Mouse (Mus musculus) hindbrain, embryonic 10.5 days (tissue): ENCODE results near the gene Parp3. TPM values are rescaled to one million over a fixed set of nuclear protein-coding genes. Genes with fewer than 3 reads are reported as not detected.

Source experiments
- DNase-seq: peaks from one replicate; pipeline ENCODE4 v3.0.0-alpha.2; 2017; ENCODE audit warnings: low spot score
- H3K27ac ChIP-seq: fragments of 300-500 bp; sonication (generic); 2 replicates; pipeline ENCODE4 v1.5.1; 2016; ENCODE audit warnings: mild to moderate bottlenecking, moderate library complexity
- H3K27me3 ChIP-seq: fragments of 300-500 bp; sonication (generic); 2 replicates; pipeline ENCODE4 v1.6.1; 2016; ENCODE audit warnings: mild to moderate bottlenecking; ENCODE audit not compliant: poor library complexity, insufficient read depth, severe bottlenecking
- H3K36me3 ChIP-seq: fragments of 300-500 bp; sonication (generic); 2 replicates; pipeline ENCODE4 v1.6.1; 2016; ENCODE audit warnings: mild to moderate bottlenecking, moderate library complexity
- H3K4me1 ChIP-seq: fragments of 300-500 bp; sonication (generic); replicated peaks from 2 replicates; pipeline ENCODE4 v1.6.1; 2016; ENCODE audit warnings: mild to moderate bottlenecking
- H3K4me3 ChIP-seq: fragments of 300-500 bp; sonication (generic); 2 replicates; pipeline ENCODE4 v1.5.1; 2016; ENCODE audit warnings: mild to moderate bottlenecking, moderate library complexity
- H3K9me3 ChIP-seq: fragments of 300-500 bp; sonication (generic); 2 replicates; pipeline ENCODE4 v1.6.1; 2016; ENCODE audit warnings: mild to moderate bottlenecking, moderate library complexity
- WGBS: fragments of 180-500 bp; shearing (Covaris S2); methylation state at CpG from one replicate; pipeline ENCODE4 v1.1.7; 2016; 5-methylcytosine and 5-hydroxymethylcytosine counted together
- polyA plus RNA-seq: library from polyadenylated mRNA; unstranded; fragments of >200 nt; fragmentation: Nextera tagmentation; extraction: Ambion mirVana; gene quantifications from 2 replicates; pipeline ENCODE4 v1.2.1, GENCODE M21; 2016

Gene Parp3
- polyA plus RNA-seq, 1 experiment from 2014 or later: 1.8 TPM

DNA sequence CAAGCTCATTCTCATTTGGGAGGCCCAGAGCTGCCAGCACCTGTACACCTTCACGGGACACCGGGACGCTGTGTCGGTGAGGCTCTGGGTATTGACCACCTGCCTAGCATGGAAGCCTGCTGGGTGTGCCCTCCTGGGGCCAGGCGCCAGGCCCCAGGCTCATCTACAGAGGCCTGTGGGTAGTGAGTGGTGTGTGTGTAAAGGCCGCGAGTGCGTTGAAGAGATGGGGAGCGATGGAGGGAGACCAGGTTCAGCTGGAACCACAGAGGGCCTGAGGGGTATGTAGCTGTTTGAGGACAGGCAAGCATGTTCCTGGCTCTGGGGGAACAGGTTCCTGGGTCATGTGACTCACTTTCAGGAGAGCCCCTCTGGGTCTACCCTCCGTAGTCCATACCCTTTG lies 6.4 kb upstream of the Parp3 start:
- WGBS: 95% methylated on average over 10 of the region's 10 CpGs

DNA sequence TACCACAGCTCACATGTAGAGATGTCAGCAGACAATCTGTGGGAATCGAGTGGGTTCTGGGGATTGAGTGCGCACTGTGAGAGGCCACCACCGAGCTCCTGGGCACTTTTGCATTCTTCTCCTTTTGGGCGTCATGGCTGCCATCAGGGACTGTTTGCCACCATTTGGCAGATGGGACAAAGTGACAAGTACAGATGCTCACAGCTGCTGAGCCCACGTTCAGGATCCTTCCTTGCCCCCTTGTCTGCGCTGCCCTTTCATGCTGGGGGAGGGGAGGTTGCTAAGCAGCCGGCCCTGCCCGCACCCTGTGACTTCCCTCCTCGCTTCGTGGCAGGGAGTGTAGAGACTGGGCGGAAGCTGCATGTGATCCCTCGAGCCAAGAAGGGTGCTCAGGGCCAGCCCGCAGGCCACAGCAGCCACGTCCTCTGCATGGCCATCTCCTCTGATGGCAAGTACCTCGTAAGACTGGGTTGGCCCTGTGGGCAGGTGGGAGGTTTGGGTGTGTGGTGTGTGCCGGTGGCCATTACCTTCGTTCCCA lies 5.9 kb upstream of the Parp3 start:
- H3K4me3 ChIP-seq: no peak overlapping the region
- peaks cover 73% of the 10 kb centered on the region for H3K36me3 ChIP-seq
- no peak for DNase-seq
- 89% methylated on average over 17 of the region's 17 CpGs for WGBS
- H3K4me1 ChIP-seq: peaks cover 16% of the 10 kb centered on the region
- H3K27me3 ChIP-seq: no peaks in the 10 kb centered on the region
- H3K9me3 ChIP-seq: no peaks in the 10 kb centered on the region
- no peak overlapping the region for H3K27ac ChIP-seq

More for the DNA sequence above, 6.4 kb upstream of the Parp3 start:
- no peaks in the 10 kb centered on the region for H3K9me3 ChIP-seq
- peaks cover 73% of the 10 kb centered on the region for H3K36me3 ChIP-seq
- no peak for DNase-seq
- peaks cover 11% of the 10 kb centered on the region for H3K4me1 ChIP-seq
- no peak overlapping the region for H3K27ac ChIP-seq
- no peak overlapping the region for H3K4me3 ChIP-seq
- H3K27me3 ChIP-seq: no peaks in the 10 kb centered on the region

DNA sequence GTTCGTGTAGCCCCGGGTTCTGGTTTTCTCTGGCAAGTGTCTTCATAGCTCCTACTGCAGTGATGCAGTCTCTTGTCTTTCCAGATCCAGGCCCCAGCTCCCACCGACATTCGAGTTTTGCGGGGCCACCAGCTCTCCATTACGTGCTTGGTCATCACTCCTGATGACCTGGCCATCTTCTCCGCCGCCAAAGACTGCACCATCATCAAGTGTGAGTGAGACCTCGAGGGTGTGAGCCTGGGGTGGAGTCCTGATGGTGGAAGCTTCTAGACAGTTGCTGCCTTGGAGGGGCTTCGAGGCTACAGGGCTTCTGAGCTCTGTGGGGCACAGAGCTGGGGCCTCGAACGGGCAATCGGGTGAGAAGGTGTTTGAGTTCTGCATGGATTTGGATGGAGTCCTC lies 4.9 kb upstream of the Parp3 start:
- peaks cover 73% of the 10 kb centered on the region for H3K36me3 ChIP-seq

DNA sequence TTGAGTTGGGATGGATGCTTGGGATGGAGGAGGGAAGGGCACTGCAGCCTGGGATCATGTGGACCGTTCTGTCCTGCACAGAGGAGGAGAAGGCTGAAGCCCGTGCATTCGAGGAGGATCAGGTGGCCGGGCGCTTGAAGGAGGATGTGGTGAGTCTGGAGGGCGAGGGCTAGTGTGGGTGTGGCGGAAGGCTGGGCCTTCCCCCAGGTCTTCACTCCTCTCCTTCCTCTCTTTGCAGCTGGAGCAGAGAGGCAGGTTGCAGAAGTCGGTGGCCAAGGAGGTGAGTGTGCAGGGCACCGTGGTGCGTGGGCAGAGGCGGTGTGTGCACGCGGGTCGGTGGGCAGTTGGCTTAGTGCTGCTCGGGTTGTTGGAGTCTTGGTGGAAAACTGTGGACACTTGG lies 4.3 kb upstream of the Parp3 start:
- H3K9me3 ChIP-seq: no peaks in the 10 kb centered on the region
- peaks cover 68% of the 10 kb centered on the region for H3K36me3 ChIP-seq
- H3K27ac ChIP-seq: no peak overlapping the region

More for the DNA sequence above, 4.9 kb upstream of the Parp3 start:
- no peak overlapping the region for H3K27ac ChIP-seq
- WGBS: 93% methylated on average over 13 of the region's 13 CpGs
- H3K4me3 ChIP-seq: no peak overlapping the region
- H3K9me3 ChIP-seq: no peaks in the 10 kb centered on the region
- H3K4me1 ChIP-seq: peaks cover 25% of the 10 kb centered on the region
- DNase-seq: no peak
- no peaks in the 10 kb centered on the region for H3K27me3 ChIP-seq

DNA sequence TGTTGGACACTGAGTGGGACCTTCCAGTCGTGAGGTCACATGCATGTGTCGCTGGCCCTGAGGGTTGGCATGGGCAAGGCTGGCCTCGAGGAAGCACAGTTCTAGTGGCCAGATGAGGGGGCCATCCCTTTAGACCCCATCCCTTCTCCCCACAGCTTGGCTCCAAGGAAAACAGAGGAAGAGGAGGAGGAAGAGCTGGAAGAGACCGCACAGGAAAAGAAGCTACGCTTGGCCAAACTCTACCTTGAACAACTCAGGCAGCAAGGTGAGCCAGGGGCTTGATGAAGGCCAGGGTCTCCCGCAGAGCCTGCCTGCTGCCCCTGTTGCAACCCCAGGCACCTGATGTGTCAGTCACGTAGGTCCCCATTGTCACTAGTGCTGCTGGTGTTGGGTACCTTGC lies 3.8 kb upstream of the Parp3 start:
- H3K27me3 ChIP-seq: no peaks in the 10 kb centered on the region
- H3K4me3 ChIP-seq: no peak overlapping the region
- H3K9me3 ChIP-seq: no peaks in the 10 kb centered on the region
- no peak overlapping the region for H3K27ac ChIP-seq
- H3K4me1 ChIP-seq: peaks cover 37% of the 10 kb centered on the region
- H3K36me3 ChIP-seq: peaks cover 63% of the 10 kb centered on the region
- DNase-seq: no peak
- WGBS: 95% methylated on average over 7 of the region's 7 CpGs

More for the DNA sequence above, 4.3 kb upstream of the Parp3 start:
- Histone ChIP-seq H3K4me3 (no peak overlapping the region), H3K4me1 (peaks cover 31% of the 10 kb centered on the region), H3K27me3 (no peaks in the 10 kb centered on the region)
- no peak for DNase-seq
- WGBS: 94% methylated on average over 15 of the region's 15 CpGs

DNA sequence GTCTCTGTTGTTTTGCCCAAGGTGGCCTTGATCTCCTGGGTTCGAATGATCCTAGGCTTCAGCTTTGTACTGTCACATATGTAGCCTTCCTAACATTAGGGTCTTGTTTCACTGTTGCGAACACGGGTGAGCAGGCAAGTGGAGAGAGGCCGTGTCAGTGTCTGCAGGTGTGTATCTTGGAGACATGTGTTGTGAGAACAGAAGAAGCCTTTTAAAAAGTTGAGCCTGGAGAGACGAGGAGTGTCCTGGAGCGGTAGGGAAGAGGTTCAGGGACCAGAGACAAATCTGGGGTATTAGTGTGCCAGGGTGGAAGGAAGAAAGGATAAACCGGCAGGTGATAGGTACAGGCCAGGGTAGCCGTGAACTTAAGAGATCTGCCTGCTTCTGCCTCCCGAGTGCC lies 1.4 kb upstream of the Parp3 start:
- Histone ChIP-seq H3K4me1 (peaks cover 60% of the 10 kb centered on the region), H3K4me3 (peak overlapping the region; percentile 83), H3K36me3 (peaks cover 39% of the 10 kb centered on the region), H3K9me3 (no peaks in the 10 kb centered on the region), H3K27me3 (no peaks in the 10 kb centered on the region), H3K27ac (no peak overlapping the region)
- no peak for DNase-seq
- WGBS: 81% methylated on average over 9 of the region's 9 CpGs

DNA sequence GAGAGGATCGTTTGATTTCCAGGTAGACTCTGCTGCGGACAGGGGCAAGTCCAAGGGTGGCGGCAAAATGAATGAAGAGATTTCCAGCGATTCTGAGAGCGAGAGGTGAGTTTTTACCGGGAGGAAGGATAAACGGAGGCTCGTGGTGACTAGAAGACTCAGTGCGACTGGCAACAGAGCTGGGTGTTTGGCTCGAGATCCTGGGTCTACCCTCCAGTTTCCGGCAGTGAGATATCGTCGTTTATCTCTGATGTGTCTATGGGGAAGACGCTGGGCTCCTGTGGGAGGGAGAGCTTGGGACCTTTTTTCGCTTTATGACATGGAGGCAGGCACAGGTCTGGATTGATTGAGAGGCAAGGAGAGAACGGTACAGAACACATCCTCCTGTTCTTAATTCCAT lies 900 bp upstream of the Parp3 start:
- H3K27ac ChIP-seq: peak overlapping the region; percentile 80
- H3K36me3 ChIP-seq: peaks cover 34% of the 10 kb centered on the region
- WGBS: 8% methylated on average over 16 of the region's 16 CpGs
- peak overlapping the region; percentile 83 for H3K4me3 ChIP-seq
- peaks cover 2% of the 10 kb centered on the region; the same call in 1 of the 2 replicates for H3K27me3 ChIP-seq
- no peak for DNase-seq
- peaks cover 64% of the 10 kb centered on the region for H3K4me1 ChIP-seq
- no peaks in the 10 kb centered on the region for H3K9me3 ChIP-seq

DNA sequence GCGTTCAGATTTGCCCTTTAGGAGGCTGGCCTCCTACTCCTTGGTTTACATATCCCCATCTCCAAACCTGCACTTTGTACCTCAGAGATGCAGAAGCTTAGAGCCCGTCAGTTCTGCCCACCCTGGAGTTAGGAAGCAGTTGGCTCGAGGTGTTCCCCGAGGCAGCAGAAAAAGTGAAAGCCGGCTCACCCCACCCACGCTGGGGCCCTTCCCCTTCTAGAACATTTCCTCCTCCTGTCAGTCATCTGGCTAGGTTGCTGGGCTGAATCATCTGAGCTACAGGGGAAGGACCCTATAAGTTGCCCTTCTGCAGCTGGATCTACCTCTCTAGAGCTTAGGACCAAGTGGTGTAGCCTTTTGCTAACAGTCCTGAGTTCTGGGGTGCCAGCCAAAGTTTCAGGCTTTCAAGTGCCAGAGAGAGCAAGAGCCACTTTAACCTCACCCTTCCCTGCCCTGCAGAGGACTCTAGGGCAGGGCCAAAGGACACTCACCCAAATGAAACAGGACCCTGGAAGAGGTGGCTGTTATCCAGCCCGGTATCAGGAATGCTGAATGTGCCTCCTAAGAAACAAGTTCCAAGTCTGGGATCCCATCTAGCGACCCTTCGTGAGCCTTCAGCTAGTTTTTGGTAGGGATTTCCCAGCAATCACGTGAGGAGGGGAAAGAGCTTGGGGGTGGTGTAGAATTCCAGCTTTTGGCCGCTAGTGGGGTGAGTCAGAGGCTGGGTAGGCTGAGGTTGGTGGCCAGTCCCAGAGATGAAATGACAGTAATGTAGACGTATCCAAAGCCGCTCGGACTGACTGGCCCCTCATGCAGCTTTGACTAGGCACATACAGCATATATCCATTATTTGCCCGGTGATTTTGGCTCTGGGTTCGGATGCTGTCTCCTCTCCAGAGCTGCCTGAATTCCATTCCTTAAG lies 486 bp downstream of the Parp3 start:
- no peak for DNase-seq
- peaks cover 78% of the 10 kb centered on the region for H3K4me1 ChIP-seq
- H3K9me3 ChIP-seq: no peaks in the 10 kb centered on the region
- peaks cover 22% of the 10 kb centered on the region for H3K36me3 ChIP-seq
- H3K27ac ChIP-seq: peak overlapping the region; percentile 73
- 38% methylated on average over 16 of the region's 16 CpGs for WGBS
- peak overlapping the region; percentile 83 for H3K4me3 ChIP-seq
- peaks cover 8% of the 10 kb centered on the region; the same call in 1 of the 2 replicates for H3K27me3 ChIP-seq

DNA sequence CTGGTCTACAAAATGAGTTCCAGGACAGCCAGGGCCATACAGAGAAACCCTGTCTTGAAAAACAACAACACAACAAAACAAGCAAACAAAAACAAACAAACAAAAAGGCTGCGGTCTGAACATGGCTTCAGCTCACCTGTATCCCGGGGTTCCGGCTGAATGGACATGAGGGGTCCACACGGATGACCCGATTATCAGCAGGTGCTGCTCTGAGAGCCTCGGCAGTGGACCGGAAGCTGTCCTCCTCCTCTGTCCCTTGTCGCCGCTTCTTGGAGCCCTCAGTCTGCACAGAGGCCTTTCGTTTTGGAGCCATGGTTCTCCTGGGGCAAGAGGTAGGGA lies 1.1 kb downstream of the Parp3 start, which contains the start of gene Rrp9:
Rrp9 (plus strand) TSS at position 301 of the 339 bp plus-strand sequence.
- Histone ChIP-seq H3K9me3 (no peaks in the 10 kb centered on the region), H3K27ac (peak within 1 kb of the TSS; percentile 80), H3K4me3 (peak within 1 kb of the TSS; percentile 83), H3K4me1 (peaks cover 80% of the 10 kb centered on the region), H3K27me3 (peaks cover 14% of the 10 kb centered on the region; the same call in 1 of the 2 replicates), H3K36me3 (peaks cover 16% of the 10 kb centered on the region)
- WGBS: 90% methylated on average over 10 of the region's 10 CpGs
- no peak for DNase-seq

DNA sequence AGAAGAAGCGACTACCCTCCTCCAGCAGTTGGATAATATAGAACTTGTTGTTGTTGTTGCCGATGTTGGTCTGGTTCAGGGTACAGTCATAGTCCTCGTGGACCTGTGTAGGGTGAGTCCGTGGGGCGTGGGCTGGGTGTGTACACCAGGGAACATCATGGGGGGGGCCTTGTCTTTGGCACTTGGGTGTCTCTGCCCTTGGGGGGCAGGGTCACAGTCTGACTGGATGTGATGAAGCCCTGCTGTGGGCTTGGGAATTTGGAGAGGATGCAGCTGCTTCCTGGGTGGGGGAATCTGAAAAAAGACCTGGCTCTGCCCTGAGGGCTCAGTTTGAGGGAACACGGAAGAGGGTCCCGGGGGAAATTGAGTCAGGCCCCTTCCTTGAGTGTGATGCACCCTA lies 1.7 kb downstream of the Parp3 start:
- H3K36me3 ChIP-seq: peaks cover 10% of the 10 kb centered on the region
- H3K27me3 ChIP-seq: peaks cover 15% of the 10 kb centered on the region; the same call in 1 of the 2 replicates
- no peaks in the 10 kb centered on the region for H3K9me3 ChIP-seq
- H3K4me3 ChIP-seq: 0 out of 2 replicates have a peak overlapping the region, but pooled peaks have one; percentile 3
- H3K27ac ChIP-seq: peak overlapping the region; percentile 80
- 66% methylated on average over 7 of the region's 7 CpGs for WGBS
- peaks cover 80% of the 10 kb centered on the region for H3K4me1 ChIP-seq
- DNase-seq: no peak

DNA sequence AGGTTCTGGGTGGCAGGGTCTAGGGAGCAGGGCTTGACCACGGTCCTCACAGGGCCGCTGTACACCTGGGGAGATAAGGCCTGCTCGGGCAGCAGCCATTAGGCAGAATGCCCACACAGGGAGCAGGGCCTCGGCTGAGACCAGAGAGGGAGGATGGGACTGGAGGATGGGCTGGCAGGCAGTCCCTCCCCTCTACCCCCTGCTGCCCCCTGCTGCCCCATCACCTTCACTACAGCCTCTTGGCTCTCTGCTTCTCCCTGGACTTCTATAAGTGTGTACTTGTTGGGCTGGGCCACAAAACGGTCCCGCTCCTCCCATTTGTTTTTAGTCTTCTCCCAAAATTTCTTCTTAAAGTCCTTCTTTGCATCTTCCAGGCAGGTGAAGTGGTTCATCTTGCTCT lies 2.3 kb downstream of the Parp3 start:
- Histone ChIP-seq H3K4me3 (peak overlapping the region; percentile 3; the same call in 1 of the 2 replicates), H3K4me1 (peaks cover 84% of the 10 kb centered on the region), H3K9me3 (no peaks in the 10 kb centered on the region), H3K27me3 (peaks cover 20% of the 10 kb centered on the region), H3K36me3 (peaks cover 4% of the 10 kb centered on the region), H3K27ac (peak overlapping the region; percentile 81)
- WGBS: 4% methylated on average over 6 of the region's 6 CpGs
- DNase-seq: peak; percentile 86

DNA sequence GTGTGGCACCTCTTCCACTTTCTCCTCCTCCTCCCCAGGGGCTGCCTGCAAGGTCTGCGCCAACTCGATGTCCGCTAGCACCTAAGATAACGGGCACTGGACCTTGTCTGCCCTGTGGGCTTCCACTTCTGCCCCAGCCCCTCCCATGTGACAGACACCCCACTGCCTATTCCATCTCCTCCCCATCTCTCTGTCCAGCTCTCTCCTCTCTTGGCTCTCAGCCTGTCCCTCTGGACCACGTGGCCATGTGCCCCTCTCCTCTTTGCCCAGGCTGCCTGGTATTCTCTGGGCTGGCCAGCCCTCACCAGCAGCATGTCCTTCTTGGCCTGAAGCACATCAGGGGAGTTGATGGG lies 3.0 kb downstream of the Parp3 start:
- no peaks in the 10 kb centered on the region for H3K9me3 ChIP-seq
- DNase-seq: no peak
- WGBS: 85% methylated on average over 5 of the region's 5 CpGs
- H3K27me3 ChIP-seq: peaks cover 20% of the 10 kb centered on the region
- no peaks in the 10 kb centered on the region for H3K36me3 ChIP-seq
- peaks cover 84% of the 10 kb centered on the region for H3K4me1 ChIP-seq
- no peak overlapping the region; the same call in 1 of the 2 replicates for H3K4me3 ChIP-seq
- H3K27ac ChIP-seq: peak overlapping the region; percentile 81
